Mouse (Mus musculus) kidney, postnatal 10 days (tissue): ENCODE measurements around the gene Commd9.

Source experiments
- DNase-seq: peaks from one replicate; pipeline ENCODE4 v3.0.0; 2021; ENCODE audit warnings: mixed read lengths

The Commd9 gene

GRCm38 (mm10) chr2:101885768-101886438 is at the start of gene Commd9:
Gene Commd9, plus strand, starts transcription at chr2:101886247.
- peak; percentile 97 for DNase-seq

GRCm38 (mm10) chr2:101842756-101843155 is 43.3 kb upstream of the Commd9 start:
- no peak for DNase-seq

- DNase-seq = no peak
Observed at GRCm38 (mm10) chr2:101854792-101855191, 31.3 kb upstream of the Commd9 start.

- no peak for DNase-seq
Observed at GRCm38 (mm10) chr2:101856174-101856573, 29.9 kb upstream of the Commd9 start.

- DNase-seq = no peak
Observed at GRCm38 (mm10) chr2:101860920-101861485, 25.0 kb upstream of the Commd9 start.

GRCm38 (mm10) chr2:101862219-101863123 is 23.6 kb upstream of the Commd9 start:
- peak; percentile 61 for DNase-seq

- DNase-seq = no peak
Observed at GRCm38 (mm10) chr2:101868683-101869082, 17.4 kb upstream of the Commd9 start.

GRCm38 (mm10) chr2:101871179-101871578 is 14.9 kb upstream of the Commd9 start:
- peak; percentile 66 for DNase-seq

- DNase-seq = no peak
Observed at GRCm38 (mm10) chr2:101881471-101882162, 4.4 kb upstream of the Commd9 start.

- DNase-seq = no peak
Observed at GRCm38 (mm10) chr2:101882998-101883397, 3.0 kb upstream of the Commd9 start, which contains the start of gene Prr5l. Gene Prr5l, minus strand, starts transcription at chr2:101883027.

- peak; percentile 68 for DNase-seq
Observed at GRCm38 (mm10) chr2:101884286-101884685, 1.8 kb upstream of the Commd9 start.

- no peak for DNase-seq
Observed at GRCm38 (mm10) chr2:101888886-101889285, 2.8 kb downstream of the Commd9 start.

GRCm38 (mm10) chr2:101891143-101891542 is 5.1 kb downstream of the Commd9 start:
- DNase-seq = no peak

- no peak for DNase-seq
Observed at GRCm38 (mm10) chr2:101894126-101894525, 8.1 kb downstream of the Commd9 start.

GRCm38 (mm10) chr2:101896425-101897204 is 10.6 kb downstream of the Commd9 start:
- DNase-seq = no peak

- DNase-seq = no peak
Observed at GRCm38 (mm10) chr2:101902196-101902595, 16.1 kb downstream of the Commd9 start.

GRCm38 (mm10) chr2:101905534-101906378 is 19.7 kb downstream of the Commd9 start:
- peak; percentile 91 for DNase-seq

- no peak for DNase-seq
Observed at GRCm38 (mm10) chr2:101906379-101906690, 20.3 kb downstream of the Commd9 start.

GRCm38 (mm10) chr2:101907386-101908022 is 21.5 kb downstream of the Commd9 start:
- no peak for DNase-seq

- no peak for DNase-seq
Observed at GRCm38 (mm10) chr2:101908773-101909172, 22.7 kb downstream of the Commd9 start.
